Mouse (Mus musculus) liver, postnatal 0 days (tissue): ENCODE measurements at regions not wholly inside any gene's neighbourhood (a gene's known extent, or its start where the extent isn't known, plus 50 kb on each side); places are given as distances from the start of the nearest gene placed in this dataset.

ENCODE experiments used
- CTCF ChIP-seq: sonication (generic); IDR thresholded peaks from 2 replicates; pipeline ENCODE4 v1.5.1; 2016; ENCODE audit warnings: antibody characterized with exemption, low read depth
- EP300 ChIP-seq: IDR thresholded peaks from 2 replicates; pipeline ENCODE4 v1.6.1; 2016; ENCODE audit warnings: antibody characterized with exemption, low read depth, mild to moderate bottlenecking

DNA sequence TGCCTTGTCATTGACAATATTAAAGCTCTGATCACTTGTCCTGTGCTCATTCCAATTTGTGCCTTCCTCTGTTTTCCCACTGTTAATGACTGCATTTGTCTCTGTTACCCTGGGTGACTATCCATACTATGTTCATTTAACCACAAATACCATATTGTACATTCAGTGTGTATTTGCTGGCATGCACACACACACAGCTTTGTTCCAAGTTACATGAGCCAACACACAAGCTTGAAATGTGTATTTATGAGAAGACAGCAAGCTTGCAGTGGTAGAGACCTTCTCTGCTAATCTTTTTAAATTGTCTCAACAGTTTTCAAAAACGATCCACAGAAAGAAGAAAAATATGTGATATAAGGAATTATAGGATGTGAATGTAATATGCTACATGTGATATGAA is 193.8 kb upstream of the Ptprk start:
- TF ChIP-seq EP300 = no peak
- no peak for TF ChIP-seq CTCF
